Mouse (Mus musculus) spleen, adult 2 months (tissue): ENCODE measurements around the gene Cldn14.

Experiments used
- CTCF ChIP-seq: fragments of 200-500 bp; IDR thresholded peaks from 2 replicates; pipeline ENCODE4 v1.5.1; 2011; ENCODE audit warnings: mild to moderate bottlenecking, inconsistent platforms; ENCODE audit not compliant: insufficient read depth, insufficient read length, insufficient replicate concordance; ENCODE audit errors: extremely low read depth
- POLR2A ChIP-seq: fragments of 200-500 bp; IDR thresholded peaks from 2 replicates; pipeline ENCODE4 v1.6.1; 2011; ENCODE audit warnings: low read depth, low read length, inconsistent platforms

DNA sequence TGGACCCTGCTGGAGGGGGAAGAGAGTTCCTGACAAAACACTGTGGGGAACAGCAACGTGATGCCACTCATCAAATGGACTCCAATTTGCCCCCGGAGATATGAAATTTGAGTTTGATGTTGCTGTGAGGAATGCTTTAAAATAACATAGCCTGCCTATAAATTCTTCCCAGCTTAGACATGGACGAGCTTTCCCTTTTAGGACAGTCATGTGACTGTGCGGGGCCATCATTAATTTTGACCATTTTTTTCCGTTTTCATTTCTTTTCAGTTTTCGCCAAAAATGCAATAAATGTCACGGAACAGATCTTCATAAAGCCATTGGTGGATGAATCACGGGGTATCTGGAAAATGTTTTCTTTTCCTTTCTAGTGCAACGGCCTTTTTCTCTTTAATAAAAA is 25.5 kb upstream of the Cldn14 start:
- TF ChIP-seq CTCF (no peak), POLR2A (no peak)
